Mouse (Mus musculus) gastrocnemius, postnatal 14 days (tissue): Measurements from ENCODE around the gene Elmod3. TPM values are rescaled to one million over a fixed set of nuclear protein-coding genes. Genes with fewer than 3 reads are reported as not detected.
"Not testable (repeated sequence)": the region's sequence is repeated elsewhere in the genome, so short reads cannot be mapped to it uniquely, and the experiment has no call there.

ENCODE experiments used
- DNase-seq: peaks from one replicate; pipeline ENCODE4 v3.0.0; 2021; ENCODE audit warnings: mixed read lengths
- intact Hi-C: fragments of 180-260 bp; cut with DNase I; formaldehyde crosslinking; loops from one replicate; pipeline ENCODE4 v1.15.1; 2025; ENCODE audit warnings: low total_unique reads
- total RNA-seq, 2 experiments: library from RNA; stranded (reverse); gene quantifications; 2 replicates each; pipeline ENCODE4 v1.2.3; 2021

Gene Elmod3
- total RNA-seq, 2 experiments from 2014 or later = 4.7 to 8.6 TPM

GRCm38 (mm10) chr6:72547121-72547520, 51.1 kb downstream of the Elmod3 start:
- intact Hi-C loops = no loop called here

GRCm38 (mm10) chr6:72545377-72545776, 52.8 kb downstream of the Elmod3 start:
- intact Hi-C loops = no loop called here
- no peak for DNase-seq

More at GRCm38 (mm10) chr6:72547121-72547520, 51.1 kb downstream of the Elmod3 start:
- no peak for DNase-seq

GRCm38 (mm10) chr6:72544283-72544987, 53.8 kb downstream of the Elmod3 start, which contains the start of gene Capg:
Gene Capg (plus strand): TSS chr6:72544391.
- intact Hi-C loops = no loop called here
- DNase-seq = peak; percentile 64

- DNase-seq = no peak
- intact Hi-C loops = no loop called here
Measured at GRCm38 (mm10) chr6:72543265-72543850, 54.9 kb downstream of the Elmod3 start.

GRCm38 (mm10) chr6:72538562-72539031, 59.6 kb downstream of the Elmod3 start:
- DNase-seq = peak; percentile 82
- intact Hi-C loops = no loop called here

GRCm38 (mm10) chr6:72537998-72538500, 60.2 kb downstream of the Elmod3 start:
- intact Hi-C loops = no loop called here
- DNase-seq = no peak

- DNase-seq = peak; percentile 82
- intact Hi-C loops = no loop called here
Measured at GRCm38 (mm10) chr6:72535165-72535564, 63.0 kb downstream of the Elmod3 start.

- intact Hi-C loops = loop anchor here (5.0 kb wide), 1 partner anchor 33 kb away; no protein-coding TSS in a partner anchor
- peak; percentile 74 for DNase-seq
Measured at GRCm38 (mm10) chr6:72534035-72534809, 64.0 kb downstream of the Elmod3 start.

GRCm38 (mm10) chr6:72533555-72533954, 64.7 kb downstream of the Elmod3 start:
- intact Hi-C loops = loop anchor here (2.0 to 5.0 kb wide), 2 partner anchors 34 to 105 kb away; no protein-coding TSS in a partner anchor
- not testable (repeated sequence) for DNase-seq

- intact Hi-C loops = loop anchor here (2.0 to 5.0 kb wide), 2 partner anchors 35 to 104 kb away; no protein-coding TSS in a partner anchor
- no peak for DNase-seq
Measured at GRCm38 (mm10) chr6:72532580-72532979, 65.6 kb downstream of the Elmod3 start.

- DNase-seq = no peak
- intact Hi-C loops = no loop called here
Measured at GRCm38 (mm10) chr6:72528410-72529151, 69.6 kb downstream of the Elmod3 start.

- DNase-seq = no peak
- intact Hi-C loops = no loop called here
Measured at GRCm38 (mm10) chr6:72527070-72527469, 71.1 kb downstream of the Elmod3 start.

- DNase-seq = no peak
- intact Hi-C loops = no loop called here
Measured at GRCm38 (mm10) chr6:72524160-72524559, 74.1 kb downstream of the Elmod3 start.

GRCm38 (mm10) chr6:72523222-72523621, 75.0 kb downstream of the Elmod3 start:
- intact Hi-C loops = no loop called here
- DNase-seq = no peak

- intact Hi-C loops = no loop called here
- DNase-seq = no peak
Measured at GRCm38 (mm10) chr6:72522288-72522687, 75.9 kb downstream of the Elmod3 start.

GRCm38 (mm10) chr6:72521607-72522006, 76.6 kb downstream of the Elmod3 start, which contains the start of gene Sh2d6:
Gene Sh2d6 (minus strand): TSS chr6:72521707.
- no peak for DNase-seq

GRCm38 (mm10) chr6:72520904-72521303, 77.3 kb downstream of the Elmod3 start:
- intact Hi-C loops = no loop called here
- DNase-seq = no peak

More at GRCm38 (mm10) chr6:72521607-72522006, 76.6 kb downstream of the Elmod3 start, which contains the start of gene Sh2d6:
- intact Hi-C loops = no loop called here

- peak; percentile 60 for DNase-seq
- intact Hi-C loops = no loop called here
Measured at GRCm38 (mm10) chr6:72519892-72520663, 78.1 kb downstream of the Elmod3 start.
